Mouse (Mus musculus): ENCODE data around the gene Rabgef1.

Gene Rabgef1

DNA sequence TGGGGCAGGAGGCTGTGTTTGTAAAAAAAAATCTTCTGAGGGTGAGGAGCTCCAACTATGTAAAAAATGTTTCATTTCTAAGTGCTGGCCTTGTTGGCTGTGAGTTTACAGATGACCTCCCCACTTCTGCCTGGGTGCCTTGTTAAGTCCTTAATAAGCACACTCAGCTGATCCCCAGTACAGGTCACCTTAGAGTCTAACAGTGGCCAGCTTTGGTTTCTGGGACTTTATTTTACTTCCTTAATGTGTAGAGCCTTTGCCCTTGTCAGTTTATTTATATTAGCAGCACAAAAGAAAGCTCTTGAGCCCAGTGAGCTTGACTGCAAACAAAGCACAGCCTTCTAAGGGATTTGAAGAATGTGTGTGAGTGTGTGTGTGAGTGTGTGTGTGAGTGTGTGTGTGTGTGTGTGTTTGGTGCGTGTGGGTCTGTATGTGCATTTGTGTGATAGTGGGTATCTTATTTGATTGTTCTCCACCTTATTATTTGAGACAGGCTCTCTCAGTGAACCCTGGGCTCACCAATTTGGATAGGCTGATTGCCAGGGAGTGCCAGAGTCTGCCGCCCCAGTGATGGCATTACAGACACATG, 20.9 kb downstream of the Rabgef1 start:
- TF ChIP-seq POU5F1 (IDR thresholded peaks at IDR 0.05; ENCODE audit: borderline replicate concordance, low read length): no peak
- TF ChIP-seq CTCF (conservative IDR thresholded peaks at IDR 0.05; ENCODE audit: low read length): no peak
- no peak for TF ChIP-seq NANOG (IDR thresholded peaks at IDR 0.05; ENCODE audit: borderline replicate concordance, low read length)
- H3K36me3 ChIP-seq (ENCODE audit: insufficient read depth, low read length): peaks cover 85% of the 10 kb centered on the region
- no peaks in the 10 kb centered on the region for H3K9me3 ChIP-seq (ENCODE audit: low read length)
- H3K4me3 ChIP-seq (replicated peaks; ENCODE audit: low read length): no peak overlapping the region
- H3K4me1 ChIP-seq (replicated peaks; ENCODE audit: low read depth, low read length): peaks cover 8% of the 10 kb centered on the region
- H3K27me3 ChIP-seq (ENCODE audit: insufficient read depth, low read length): no peaks in the 10 kb centered on the region

DNA sequence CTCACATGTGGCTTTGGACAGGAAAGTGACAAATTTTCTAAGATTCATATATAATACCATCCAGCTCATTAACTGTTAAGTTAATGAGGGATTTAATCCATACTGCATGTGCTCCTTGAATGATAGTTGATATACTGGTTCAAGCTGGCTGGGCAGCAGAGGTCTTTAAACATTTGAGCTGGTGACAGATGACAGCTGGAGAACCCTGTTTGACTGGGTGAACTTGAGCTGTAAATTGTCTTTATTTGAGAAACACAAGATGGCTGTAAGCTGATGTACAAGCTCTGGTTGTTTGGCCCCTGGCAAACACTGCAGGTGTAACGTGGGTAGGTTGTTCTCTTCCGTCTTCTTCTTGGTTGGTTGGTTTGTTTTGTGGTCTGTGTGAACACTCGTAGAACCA, 22.2 kb downstream of the Rabgef1 start:
- H3K27me3 ChIP-seq (ENCODE audit: insufficient read depth, low read length): no peaks in the 10 kb centered on the region
- H3K4me1 ChIP-seq (replicated peaks; ENCODE audit: low read depth, low read length): peaks cover 18% of the 10 kb centered on the region
- H3K4me3 ChIP-seq (replicated peaks; ENCODE audit: low read length): no peak overlapping the region
- TF ChIP-seq NANOG (IDR thresholded peaks at IDR 0.05; ENCODE audit: borderline replicate concordance, low read length) (no peak), CTCF (conservative IDR thresholded peaks at IDR 0.05; ENCODE audit: low read length) (no peak), POU5F1 (IDR thresholded peaks at IDR 0.05; ENCODE audit: borderline replicate concordance, low read length) (no peak)
- H3K36me3 ChIP-seq (ENCODE audit: insufficient read depth, low read length): peaks cover 91% of the 10 kb centered on the region
- no peaks in the 10 kb centered on the region for H3K9me3 ChIP-seq (ENCODE audit: low read length)

DNA sequence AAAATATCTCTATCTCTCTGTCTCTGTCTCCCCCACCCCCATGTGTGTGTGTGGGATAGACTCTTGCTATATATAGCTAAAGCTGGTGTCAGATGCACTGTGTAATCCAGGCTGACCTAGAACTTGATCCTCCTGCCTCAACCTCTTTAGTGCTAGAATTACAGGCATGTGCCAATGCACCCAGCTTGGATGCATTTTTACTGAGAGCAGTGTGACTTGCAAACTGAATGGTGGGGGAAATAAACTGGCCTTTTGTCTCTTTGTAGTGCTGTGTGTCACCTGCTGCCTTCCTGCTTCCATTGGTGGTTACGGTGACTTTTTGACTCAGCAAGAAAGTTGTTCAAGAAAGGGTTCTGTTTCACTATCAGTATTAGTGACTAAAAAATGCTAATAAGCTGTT, 24.7 kb downstream of the Rabgef1 start:
- TF ChIP-seq POU5F1 (IDR thresholded peaks at IDR 0.05; ENCODE audit: borderline replicate concordance, low read length) (no peak), CTCF (conservative IDR thresholded peaks at IDR 0.05; ENCODE audit: low read length) (no peak), NANOG (IDR thresholded peaks at IDR 0.05; ENCODE audit: borderline replicate concordance, low read length) (no peak)

DNA sequence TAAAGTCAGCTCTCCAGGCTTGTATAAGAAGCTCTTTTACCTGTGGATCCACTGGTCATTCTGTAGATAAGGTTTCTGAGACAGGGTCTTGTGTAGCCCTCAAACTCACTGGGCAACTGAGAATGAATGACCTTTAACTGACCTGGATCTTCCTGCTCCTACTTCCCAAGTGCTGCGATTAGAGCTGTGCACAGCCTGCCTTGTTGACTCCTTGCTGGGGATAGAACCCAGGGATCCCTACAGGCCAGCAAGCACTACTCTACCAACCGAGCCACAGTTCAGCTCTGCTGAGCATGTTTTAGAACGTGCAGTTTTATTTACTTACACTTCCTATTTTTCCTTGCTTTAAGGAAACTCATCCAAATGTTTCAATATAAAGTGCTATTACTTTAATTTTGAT, 25.9 kb downstream of the Rabgef1 start:
- Histone ChIP-seq H3K4me1 (replicated peaks; ENCODE audit: low read depth, low read length) (peaks cover 27% of the 10 kb centered on the region), H3K36me3 (ENCODE audit: insufficient read depth, low read length) (peaks cover 76% of the 10 kb centered on the region), H3K4me3 (replicated peaks; ENCODE audit: low read length) (no peak overlapping the region), H3K27me3 (ENCODE audit: insufficient read depth, low read length) (no peaks in the 10 kb centered on the region), H3K9me3 (ENCODE audit: low read length) (no peaks in the 10 kb centered on the region)
- TF ChIP-seq NANOG (IDR thresholded peaks at IDR 0.05; ENCODE audit: borderline replicate concordance, low read length) (no peak), POU5F1 (IDR thresholded peaks at IDR 0.05; ENCODE audit: borderline replicate concordance, low read length) (no peak), CTCF (conservative IDR thresholded peaks at IDR 0.05; ENCODE audit: low read length) (no peak)

More for the DNA sequence above, 24.7 kb downstream of the Rabgef1 start:
- no peaks in the 10 kb centered on the region for H3K27me3 ChIP-seq (ENCODE audit: insufficient read depth, low read length)
- no peaks in the 10 kb centered on the region for H3K9me3 ChIP-seq (ENCODE audit: low read length)
- peaks cover 27% of the 10 kb centered on the region for H3K4me1 ChIP-seq (replicated peaks; ENCODE audit: low read depth, low read length)
- peaks cover 81% of the 10 kb centered on the region for H3K36me3 ChIP-seq (ENCODE audit: insufficient read depth, low read length)
- no peak overlapping the region for H3K4me3 ChIP-seq (replicated peaks; ENCODE audit: low read length)

DNA sequence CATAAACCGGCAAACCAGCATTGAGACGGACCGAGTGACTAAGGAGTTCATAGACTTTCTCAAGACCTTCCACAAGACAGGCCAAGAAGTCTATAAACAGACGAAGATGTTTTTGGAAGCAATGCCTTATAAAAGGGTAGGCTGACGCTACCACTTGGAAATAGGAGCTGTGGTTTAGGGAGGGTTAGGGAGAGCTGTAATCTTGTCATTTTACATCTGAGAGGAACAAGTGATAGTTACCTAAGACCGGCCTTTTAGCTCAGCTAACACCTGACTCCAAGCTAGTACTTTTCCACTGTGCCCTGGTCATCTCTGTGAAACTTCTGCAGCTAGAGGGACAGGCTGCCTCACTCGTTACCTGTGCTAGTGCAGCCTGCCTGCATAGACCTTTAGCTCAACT, 26.4 kb downstream of the Rabgef1 start:
- H3K9me3 ChIP-seq (ENCODE audit: low read length): no peaks in the 10 kb centered on the region
- H3K36me3 ChIP-seq (ENCODE audit: insufficient read depth, low read length): peaks cover 73% of the 10 kb centered on the region
- H3K4me3 ChIP-seq (replicated peaks; ENCODE audit: low read length): no peak overlapping the region
- H3K4me1 ChIP-seq (replicated peaks; ENCODE audit: low read depth, low read length): peaks cover 27% of the 10 kb centered on the region
- H3K27me3 ChIP-seq (ENCODE audit: insufficient read depth, low read length): no peaks in the 10 kb centered on the region
- TF ChIP-seq NANOG (IDR thresholded peaks at IDR 0.05; ENCODE audit: borderline replicate concordance, low read length) (no peak), CTCF (conservative IDR thresholded peaks at IDR 0.05; ENCODE audit: low read length) (no peak), POU5F1 (IDR thresholded peaks at IDR 0.05; ENCODE audit: borderline replicate concordance, low read length) (no peak)

DNA sequence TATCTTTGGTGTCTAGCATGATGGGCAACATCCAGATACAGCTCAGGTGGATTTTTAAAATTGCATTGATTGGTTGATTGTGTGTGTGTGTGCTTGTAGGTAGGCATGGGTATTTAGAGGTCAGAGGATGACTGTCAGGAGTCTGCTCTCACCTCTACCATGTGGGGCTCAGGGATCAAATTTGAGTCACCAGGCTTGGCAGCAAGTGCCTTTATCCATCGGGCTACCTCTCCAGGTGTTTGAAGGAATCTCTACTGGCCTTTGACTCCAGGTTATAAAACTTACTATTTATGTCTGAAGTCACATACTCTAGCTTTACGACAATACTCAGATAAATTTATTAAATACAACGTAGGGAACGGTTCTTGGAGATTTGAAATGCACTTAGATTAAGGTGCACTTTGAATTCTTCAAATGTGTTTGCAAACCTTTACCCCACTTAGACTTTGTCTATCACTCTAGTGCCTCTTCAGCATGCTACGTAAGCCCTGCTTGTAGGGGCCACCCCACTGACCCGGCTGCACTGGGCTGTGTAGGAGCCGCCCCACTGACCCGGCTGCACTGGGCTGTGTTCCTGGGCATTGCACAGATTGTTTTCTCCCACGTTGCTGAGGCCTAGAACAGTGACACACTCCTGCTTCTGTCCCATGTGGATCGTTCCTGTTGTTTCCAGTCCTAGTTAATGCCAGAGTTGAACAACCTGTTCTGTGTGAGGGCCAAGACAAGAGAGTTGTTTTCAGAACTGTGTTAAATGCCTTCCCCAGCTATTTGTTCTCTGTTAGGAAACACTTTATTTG, 28.8 kb downstream of the Rabgef1 start:
- no peak overlapping the region for H3K4me3 ChIP-seq (replicated peaks; ENCODE audit: low read length)
- TF ChIP-seq POU5F1 (IDR thresholded peaks at IDR 0.05; ENCODE audit: borderline replicate concordance, low read length): no peak
- TF ChIP-seq NANOG (IDR thresholded peaks at IDR 0.05; ENCODE audit: borderline replicate concordance, low read length): no peak
- TF ChIP-seq CTCF (conservative IDR thresholded peaks at IDR 0.05; ENCODE audit: low read length): no peak
- peaks cover 64% of the 10 kb centered on the region for H3K36me3 ChIP-seq (ENCODE audit: insufficient read depth, low read length)
- H3K4me1 ChIP-seq (replicated peaks; ENCODE audit: low read depth, low read length): peaks cover 29% of the 10 kb centered on the region
- H3K9me3 ChIP-seq (ENCODE audit: low read length): no peaks in the 10 kb centered on the region
- H3K27me3 ChIP-seq (ENCODE audit: insufficient read depth, low read length): no peaks in the 10 kb centered on the region

DNA sequence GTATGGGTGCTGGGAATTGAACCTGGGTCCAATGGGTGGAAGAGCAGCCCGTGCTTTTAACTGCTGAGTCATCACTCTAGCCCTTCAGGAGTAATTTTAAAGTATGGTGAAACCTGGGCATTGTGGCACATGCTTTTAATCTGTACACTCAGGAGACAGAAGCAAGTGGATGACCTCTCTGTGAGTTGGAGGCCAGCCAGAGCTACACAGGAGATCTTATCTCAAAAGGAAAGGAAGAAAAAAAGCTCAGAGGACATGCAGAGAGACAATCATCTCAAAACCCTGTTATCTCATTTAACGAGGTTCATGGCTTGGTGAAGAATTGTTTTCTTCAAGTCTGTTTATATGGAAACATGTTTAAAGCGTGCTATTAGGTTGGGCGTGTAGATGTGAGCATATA, 32.4 kb downstream of the Rabgef1 start:
- H3K4me1 ChIP-seq (replicated peaks; ENCODE audit: low read depth, low read length): peaks cover 12% of the 10 kb centered on the region
- H3K36me3 ChIP-seq (ENCODE audit: insufficient read depth, low read length): peaks cover 64% of the 10 kb centered on the region
- TF ChIP-seq NANOG (IDR thresholded peaks at IDR 0.05; ENCODE audit: borderline replicate concordance, low read length): no peak
- no peaks in the 10 kb centered on the region for H3K9me3 ChIP-seq (ENCODE audit: low read length)
- no peak overlapping the region for H3K4me3 ChIP-seq (replicated peaks; ENCODE audit: low read length)
- no peaks in the 10 kb centered on the region for H3K27me3 ChIP-seq (ENCODE audit: insufficient read depth, low read length)

DNA sequence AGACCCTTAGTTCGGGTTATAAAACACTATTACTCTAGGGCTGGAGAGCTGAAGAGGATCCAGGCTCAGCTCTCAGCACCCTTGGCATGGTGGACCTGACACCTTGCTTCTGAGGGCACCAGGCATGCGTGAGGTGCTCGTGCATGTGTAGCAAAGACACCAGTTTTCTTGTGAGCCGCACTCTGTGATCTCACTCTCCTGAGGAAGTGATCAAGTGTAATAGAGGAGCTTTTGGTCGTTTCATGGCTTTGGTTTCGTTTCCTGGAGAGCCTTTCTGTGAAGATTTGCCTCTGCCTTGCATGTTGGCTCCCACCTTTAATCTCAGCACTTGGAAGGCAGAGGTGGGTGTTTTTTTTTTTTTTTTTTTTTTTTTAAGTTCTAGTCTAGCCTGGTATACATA, 33.0 kb downstream of the Rabgef1 start:
- peaks cover 67% of the 10 kb centered on the region for H3K36me3 ChIP-seq (ENCODE audit: insufficient read depth, low read length)
- no peaks in the 10 kb centered on the region for H3K9me3 ChIP-seq (ENCODE audit: low read length)
- H3K4me1 ChIP-seq (replicated peaks; ENCODE audit: low read depth, low read length): peaks cover 8% of the 10 kb centered on the region; the same call in 1 of the 2 replicates
- TF ChIP-seq CTCF (conservative IDR thresholded peaks at IDR 0.05; ENCODE audit: low read length) (no peak), NANOG (IDR thresholded peaks at IDR 0.05; ENCODE audit: borderline replicate concordance, low read length) (no peak)
- H3K27me3 ChIP-seq (ENCODE audit: insufficient read depth, low read length): no peaks in the 10 kb centered on the region
- no peak overlapping the region for H3K4me3 ChIP-seq (replicated peaks; ENCODE audit: low read length)
